Mouse (Mus musculus) thymus, postnatal 10 days (tissue): ENCODE measurements at regions not wholly inside any gene's neighbourhood (a gene's known extent, or its start where the extent isn't known, plus 50 kb on each side); places are given as distances from the start of the nearest gene placed in this dataset.

Source experiments
- DNase-seq, 2 experiments: peaks; one replicate each; pipeline ENCODE4 v3.0.0; 2021; ENCODE audit warnings: low spot score in 2 of 2

DNA sequence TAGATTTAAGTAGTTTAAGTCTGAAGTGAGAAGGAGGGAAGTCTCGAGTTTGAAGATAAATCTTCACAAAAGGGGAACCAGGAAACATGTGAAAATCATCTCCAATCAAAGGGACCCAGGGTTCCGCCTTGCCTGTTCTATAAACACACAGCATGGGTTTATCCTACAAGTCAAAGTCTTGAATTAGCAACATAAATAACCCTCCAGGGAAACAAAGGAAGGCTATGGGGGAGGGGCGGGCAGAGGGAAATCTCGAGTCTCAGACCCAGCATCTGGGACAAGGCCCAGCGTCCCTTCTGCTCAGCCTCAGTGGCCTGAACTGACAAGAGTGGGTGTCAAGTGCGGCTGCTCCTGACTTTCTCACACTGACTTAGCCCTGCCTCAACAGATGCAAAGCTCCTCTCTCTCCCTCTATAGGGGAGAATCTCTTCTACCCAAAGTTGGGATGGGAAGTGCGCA is 240.3 kb upstream of the Lrig3 start:
- no peak for DNase-seq

DNA sequence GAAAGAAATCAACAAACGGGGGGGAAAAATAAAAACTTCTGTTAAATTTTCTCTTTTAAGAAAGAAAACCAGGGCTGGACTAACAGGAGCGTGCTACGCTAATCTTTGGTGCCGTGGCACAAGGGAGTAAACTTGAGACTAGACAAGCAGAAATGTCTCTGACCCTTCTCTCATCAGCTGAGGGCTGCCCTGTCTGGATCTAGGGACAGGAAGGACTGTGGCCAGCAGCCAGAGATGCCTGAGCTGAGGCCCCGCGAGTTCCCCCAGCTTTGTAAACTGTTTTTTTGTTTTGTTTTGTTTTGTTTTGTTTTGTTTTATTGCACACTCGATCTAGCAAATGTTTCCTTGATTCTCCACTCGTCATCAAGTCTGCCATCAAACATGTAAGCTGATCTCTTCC is 239.4 kb upstream of the Lrig3 start:
- no peak for DNase-seq

DNA sequence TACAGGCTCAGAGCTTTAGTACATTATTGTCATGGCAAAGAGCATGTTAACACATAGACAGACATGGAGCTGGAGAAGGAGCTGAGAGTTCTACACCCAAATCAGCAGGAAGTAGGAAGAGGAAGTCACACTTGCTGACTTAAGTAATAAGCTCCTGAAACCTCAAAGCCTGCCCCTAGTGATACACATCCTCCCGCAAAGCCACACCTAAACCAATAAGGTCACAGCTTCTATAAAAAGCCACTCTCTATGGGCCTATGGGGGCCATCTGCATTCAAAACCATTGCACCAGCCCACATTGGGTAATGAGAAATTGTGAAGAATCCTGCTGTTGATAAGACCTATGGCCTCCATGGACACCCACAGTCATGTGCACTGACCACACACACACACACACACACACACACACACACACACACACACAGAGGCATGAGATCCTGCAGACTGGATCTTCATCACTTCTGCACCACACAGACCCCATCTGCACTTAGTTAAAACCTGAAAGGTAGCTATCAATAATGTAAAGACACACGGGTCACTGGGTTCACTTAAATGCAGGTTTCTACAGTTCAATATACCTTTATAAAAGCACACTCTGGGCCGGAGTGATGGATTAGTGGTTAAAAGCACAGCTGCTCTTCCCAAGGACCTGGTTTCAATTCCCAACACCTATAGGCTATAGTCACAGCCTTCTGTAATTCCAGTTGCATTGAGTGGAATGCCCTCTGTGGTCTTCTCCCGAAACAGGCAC is 230.0 kb upstream of the Lrig3 start:
- no peak for DNase-seq

DNA sequence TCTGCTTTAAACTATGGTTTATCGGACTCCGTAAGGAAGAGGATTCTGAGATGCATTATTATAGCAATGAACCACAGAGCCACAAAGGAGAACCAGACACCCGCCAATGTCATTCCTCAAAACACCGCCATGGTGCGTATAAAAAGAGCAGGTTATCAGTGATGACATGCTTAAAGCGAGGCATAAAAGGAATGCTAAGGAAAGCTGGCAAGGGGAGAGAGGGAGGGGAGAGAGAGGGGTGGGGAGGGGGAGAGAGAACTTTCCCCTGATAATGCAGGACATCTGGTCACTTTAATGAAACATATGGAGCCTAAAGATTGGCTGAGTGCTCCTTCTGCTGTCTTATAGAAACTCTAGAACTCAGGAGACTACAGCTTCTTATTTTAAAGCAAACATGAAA is 222.8 kb upstream of the Lrig3 start:
- no peak for DNase-seq

DNA sequence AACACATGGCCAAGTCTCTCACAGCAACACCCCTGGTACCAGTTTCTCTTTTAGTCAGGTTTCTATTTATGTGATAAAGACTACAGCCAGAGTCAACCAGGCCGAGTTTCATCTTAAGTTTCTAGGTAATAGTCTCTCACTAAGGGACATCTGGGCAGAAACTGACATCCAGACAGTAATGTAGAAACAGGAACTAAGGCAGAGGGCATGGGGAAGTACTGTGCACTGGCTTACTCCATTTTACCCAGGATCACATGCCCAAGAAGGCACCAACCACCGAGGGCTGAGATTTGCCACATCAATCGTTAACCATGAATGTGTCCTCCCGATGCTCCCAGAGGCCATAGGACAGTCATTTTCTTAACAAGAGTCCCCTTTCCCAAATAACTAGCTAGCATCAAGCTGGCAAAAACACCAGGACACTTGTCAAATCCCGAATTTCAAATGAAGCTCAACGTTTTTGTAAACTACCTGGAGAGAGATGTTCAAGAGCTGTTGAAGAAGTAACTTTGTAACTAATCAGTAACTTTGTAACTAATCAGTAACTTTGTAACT is 216.9 kb upstream of the Lrig3 start:
- no peak for DNase-seq

DNA sequence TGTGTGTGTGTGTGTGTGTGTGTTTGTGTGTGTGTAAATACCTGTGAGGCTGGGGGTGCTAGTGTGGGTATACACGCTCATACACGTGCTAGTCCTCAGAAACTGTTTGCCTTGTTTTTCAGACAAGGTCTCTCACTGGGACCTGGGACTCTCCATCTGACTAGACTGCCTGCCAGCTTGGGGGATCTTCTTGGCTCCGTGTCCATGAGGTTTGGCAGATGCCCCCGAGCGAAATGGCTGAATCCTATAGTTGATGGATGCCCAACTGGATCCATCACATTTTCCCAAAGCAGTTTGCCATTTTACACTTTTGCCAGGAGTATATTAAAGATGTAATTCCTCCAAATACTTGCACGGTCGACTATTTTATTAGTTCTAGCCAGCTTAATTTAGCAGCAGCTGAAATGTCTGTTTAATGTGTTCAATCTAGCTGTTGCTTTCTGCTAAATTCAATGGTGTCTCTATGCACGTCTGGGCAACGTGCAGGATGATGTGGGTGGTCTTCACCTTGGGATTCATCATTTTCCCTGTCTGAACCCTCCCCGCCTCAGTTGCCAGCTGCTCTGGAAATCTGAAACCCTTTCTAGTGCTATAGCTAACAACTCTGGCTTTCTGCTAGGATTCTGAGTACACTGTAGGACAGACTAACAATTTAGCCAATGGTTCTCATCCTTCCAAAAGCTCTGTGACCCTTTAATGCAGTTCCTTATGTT is 213.3 kb upstream of the Lrig3 start:
- DNase-seq, result no peak

DNA sequence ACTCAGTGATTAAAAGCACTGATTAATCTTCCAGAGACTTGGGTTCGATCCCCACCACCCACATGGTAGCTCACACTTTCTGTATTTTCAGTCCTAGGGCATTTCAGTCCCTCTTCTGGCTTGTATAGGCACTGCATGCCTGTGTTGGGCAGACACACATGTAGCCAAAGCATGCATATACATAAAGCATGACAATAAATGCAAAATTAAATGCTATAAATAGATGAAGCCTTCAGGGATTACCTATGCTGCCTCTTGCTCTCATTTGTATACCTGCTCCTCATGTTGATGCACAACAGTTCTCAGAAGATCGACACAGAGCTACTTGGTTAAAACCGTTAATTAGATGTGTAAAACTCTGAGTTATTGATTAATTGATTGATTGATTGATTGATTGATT is 206.8 kb upstream of the Lrig3 start:
- DNase-seq, result no peak

DNA sequence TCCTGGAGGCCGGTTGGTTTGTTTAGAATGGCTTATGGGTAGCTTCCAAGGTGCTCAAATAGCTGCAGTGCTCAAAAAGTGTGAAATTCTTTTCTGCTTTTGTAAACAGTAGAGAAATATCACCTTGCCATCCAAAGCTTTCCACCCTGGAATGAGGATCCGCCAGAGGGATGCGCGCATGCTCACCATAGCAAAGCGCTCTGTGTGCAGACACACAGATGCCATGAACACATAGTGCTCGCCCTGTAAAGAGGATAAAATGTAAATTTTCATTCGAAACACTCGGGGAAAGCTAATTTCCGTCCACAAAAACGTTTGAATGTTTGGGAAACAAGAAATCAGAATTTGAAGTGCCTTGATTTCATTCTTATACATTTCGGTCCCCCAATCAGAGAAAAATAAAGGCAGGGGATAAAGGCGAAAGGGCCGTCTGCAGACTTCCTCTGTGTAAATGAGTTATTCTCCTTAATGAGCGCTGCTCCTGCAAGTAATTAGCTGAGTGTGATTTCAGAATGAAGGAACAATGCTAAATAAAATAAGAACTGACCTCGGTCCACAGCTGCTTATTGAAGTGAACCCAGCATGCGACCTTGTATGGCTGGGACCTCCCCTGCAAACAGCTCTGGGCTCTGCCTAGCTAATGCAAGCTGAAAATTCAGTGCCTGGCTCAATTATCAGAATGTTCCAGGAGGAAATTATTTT is 203.4 kb upstream of the Lrig3 start:
- no peak for DNase-seq

DNA sequence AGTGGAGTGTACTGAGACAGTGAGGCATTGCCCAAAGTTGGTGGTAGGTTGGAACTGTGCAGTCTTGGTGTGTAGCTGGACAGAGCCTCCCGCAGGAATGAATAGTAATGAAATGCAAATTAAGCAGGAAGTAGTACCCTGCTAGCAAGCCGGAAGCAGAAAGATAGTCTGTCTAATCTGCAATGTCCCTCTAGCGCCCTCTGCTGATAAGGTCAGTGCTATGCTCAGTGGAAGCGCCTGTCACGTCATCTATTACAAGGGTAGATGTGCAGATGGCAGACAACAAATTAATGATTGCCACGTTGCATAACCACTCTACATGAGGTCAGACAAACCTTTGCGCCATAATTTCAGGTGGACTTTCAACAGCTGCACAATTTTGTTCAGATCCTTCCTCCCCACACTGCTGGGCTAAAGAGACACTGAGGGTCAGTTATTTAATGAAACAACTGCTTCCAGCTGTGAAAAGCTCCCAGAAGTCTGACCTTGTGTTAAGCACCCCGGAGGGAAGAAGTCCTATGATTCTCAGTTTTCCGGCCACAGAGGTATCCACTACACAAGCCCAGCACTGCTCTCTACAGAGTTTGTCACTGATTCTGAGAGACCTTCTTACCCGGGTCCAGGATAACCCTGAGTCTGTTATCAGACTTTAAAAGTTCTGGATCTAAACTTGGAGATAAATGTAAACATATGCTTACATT is 201.4 kb upstream of the Lrig3 start:
- no peak for DNase-seq

DNA sequence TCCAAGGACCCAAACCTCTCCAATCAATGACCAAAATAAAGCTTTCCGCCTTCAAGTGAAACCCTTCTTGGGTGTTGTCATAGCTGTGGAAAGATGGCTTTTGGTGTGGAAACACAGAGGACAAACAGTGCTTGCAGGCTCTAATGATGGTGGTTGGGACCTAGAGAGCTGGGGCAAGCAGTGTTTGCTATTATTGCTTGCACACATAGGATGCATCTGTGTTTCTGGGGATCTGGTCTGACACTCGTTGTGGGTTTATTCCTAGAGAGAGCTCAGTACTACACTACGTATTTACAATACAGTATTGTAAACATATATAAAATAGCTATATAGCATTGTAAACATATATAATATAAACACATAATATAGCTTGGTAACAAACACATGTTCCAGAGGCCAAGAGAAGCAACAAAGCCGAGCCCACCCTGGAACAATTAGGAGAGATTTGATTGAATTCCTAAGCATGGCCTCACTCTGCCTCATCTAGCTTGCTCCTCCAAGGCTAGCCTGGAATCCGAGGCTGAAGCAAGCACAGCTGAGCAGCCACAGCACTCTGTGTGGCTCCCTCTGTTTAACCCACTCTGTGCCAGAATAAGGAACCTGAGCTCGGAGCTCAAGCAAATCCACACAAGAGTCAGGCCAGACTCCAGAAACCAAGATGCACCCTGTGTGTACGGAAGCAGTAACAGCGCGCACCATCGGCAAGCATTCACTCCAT is 200.7 kb upstream of the Lrig3 start:
- DNase-seq, result no peak

DNA sequence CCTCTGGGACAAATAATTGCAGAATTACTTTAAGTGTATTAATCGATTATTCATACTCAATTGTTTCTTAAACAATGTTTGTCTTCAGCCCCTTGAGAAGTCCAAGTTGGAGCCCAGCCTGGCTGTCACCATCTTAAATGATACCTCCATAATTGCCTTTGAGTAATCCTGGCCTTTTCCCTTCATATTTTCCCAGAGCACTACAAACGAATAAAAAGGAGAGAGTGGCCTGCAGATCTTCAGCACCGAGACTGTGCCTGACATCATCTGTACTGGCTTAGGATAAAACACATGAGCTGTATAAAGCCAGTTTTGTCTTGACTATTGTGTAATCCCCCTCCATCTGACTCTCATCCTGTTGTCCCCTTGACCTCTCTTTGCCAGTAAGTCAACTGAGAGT is 197.7 kb upstream of the Lrig3 start:
- DNase-seq, result no peak

DNA sequence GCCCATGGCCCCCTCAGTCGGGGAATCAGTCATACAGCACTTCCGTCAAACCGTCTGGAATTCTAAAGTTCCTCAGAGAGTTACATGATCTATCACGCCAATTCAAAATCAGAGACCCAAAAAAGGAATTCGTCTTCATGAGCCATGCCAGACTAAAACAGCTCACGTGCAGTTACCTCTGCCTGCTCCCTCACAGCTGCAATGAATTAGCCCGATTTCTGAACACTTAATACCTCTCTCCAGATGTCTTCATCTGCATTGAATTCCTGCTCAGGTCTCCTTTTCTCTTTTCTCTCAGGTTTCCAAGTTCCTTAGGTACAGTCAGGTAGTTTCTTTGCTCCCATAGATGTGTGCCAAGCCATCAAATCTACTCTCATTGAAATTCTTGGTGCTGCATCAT is 192.4 kb upstream of the Lrig3 start:
- no peak for DNase-seq

DNA sequence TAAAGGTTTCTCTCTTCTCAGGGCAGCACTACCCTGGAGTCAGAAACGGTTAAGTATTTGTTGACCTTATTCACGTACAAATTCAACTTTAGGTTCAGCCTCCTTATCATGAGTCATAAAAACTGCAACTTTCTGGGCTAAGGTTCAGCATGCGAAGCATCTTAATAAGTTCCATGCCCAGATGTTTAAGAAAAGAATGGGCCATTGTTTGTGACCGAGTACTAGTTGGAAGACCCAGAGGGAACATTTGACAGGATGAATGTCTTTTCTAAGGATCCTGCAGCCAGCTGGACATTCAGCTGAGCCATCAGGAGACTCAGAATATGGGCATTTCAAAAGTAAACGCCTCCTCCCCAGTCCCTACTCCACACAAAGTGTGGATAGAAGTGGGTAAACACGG is 183.5 kb upstream of the Lrig3 start:
- no peak for DNase-seq

DNA sequence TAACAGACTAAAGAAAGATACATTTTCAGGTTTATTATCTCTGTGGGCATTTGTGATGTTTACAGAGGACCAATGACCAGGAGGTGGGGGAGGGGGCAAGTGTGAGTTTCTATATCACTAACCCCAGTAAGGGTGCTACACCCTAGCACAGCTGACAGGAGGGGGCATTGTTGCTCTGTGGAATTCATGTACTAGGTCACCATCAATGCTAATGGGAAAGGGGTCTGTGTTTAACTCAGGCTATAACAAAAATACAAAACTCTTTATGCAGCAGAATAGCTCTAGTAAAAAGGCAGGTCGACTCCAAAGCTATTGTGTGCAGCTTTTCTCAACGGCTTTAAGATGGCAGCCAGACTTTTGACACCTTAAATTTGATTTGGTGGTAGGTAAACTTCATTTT is 181.1 kb upstream of the Lrig3 start:
- no peak for DNase-seq

DNA sequence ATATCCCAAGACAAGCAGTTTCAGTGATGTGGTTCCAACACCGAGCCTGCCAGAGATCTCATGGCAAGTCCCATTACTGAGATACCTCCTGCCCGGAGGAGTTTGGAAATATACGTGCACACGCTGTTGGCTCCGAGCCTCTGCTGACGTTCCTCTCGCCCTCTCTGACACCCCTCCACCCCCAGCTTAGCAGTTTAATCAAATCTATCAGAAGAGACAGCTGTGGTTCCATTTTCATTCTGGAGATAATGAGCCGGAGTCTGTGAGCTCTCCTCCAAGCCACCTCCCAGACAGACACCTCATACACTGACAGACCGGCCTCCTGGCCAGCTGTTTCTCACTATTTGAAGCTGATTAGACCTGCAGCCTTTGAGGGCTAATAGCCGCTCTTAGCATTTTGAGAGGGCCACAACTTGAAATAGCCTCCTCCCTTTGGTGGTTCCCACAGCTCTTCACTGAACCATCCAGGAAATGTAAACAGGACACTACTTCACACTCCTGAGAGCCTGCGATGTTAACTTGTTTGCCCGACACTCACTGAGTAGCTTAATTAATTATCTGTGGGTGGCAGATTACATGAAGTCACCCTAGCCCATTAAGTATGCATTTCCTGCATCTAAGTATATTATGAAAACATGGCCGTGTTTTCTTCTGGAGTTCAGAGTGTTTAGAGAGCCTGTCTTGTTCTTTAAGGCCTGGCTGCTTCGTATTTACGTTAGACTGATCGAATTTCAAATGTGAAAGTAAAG is 180.3 kb upstream of the Lrig3 start:
- DNase-seq, result no peak

DNA sequence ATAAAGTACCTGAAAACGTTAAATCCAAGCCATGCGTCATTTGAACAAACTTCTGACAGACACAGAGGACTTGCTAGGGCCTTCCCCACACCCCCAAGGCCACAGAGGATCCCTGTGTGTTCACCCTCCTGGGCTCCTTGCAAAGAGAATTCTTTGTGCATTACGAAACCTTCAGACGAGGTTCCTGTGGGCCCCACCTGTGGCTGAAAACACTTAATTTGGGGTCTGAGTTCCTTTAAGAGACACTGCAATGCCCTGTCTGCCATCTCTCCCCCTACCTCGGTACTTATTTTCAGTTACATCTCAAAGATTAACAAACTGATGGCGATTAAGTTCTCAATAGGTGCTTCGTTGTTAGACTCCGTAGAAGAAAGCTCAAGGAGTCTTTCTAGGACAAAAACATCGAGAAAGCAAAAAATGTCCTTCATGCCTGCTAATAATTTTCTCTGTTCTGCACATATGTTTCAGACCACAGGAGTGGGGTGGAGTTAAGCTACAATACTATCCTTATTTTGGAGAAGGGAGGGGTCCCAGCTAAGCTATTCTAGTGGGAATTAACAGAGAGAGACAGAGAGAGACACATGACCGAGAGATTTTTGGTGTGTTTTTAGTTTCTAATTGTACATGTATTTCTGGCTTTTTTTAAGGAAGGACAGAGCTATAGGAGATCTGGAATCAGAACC is 179.6 kb upstream of the Lrig3 start:
- no peak for DNase-seq

DNA sequence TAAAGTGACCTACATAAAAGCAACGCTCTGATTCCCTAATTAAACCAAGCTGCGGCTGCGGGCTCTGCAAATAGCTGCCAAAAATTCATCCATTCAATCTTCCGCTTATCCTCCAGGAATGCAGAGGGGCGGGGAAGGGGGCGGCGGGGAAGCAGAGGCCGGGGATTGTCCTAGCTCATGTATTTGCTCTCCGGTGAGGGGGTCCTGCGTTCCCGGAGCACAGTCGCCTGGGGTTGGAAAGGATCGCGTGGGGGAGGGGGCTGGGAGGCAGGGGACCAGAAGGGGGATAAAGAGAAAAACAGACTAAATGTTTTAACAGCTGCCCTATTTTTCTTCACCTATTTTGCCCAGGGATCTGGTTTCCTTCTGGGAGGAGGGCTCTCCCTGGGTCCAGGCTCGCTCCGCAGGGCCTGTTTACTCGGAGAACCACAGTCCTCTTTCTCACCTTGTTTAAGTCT is 179.1 kb upstream of the Lrig3 start:
- no peak for DNase-seq

DNA sequence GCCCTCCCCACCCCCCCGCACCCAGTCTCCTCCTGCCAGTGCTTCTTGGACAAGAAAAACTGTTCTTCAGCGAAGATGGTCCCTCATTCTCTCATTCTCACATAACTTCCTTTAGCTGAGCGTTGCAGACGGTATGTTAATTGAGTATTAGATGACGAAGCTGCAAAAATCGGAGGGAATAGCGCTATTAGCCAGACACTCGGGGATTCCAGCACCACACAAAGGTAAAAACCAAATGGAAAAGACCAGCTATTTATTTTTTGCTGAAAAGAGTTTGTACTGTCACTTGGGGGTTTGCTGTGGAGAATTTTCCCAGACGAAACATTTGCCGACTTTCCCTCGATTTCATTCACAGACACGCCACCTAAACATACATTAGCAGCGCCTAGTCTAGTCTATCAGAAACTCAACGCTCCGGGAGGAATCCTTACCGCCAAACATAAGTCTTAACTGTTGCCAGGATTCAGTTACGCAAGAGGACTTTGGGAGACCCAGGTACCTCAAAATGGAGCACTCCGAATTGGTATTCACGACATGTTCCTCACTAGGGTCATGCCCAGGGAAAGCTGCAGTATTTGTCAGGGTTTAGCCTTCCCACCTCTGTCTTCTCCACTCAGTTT is 178.4 kb upstream of the Lrig3 start:
- DNase-seq, result no peak

DNA sequence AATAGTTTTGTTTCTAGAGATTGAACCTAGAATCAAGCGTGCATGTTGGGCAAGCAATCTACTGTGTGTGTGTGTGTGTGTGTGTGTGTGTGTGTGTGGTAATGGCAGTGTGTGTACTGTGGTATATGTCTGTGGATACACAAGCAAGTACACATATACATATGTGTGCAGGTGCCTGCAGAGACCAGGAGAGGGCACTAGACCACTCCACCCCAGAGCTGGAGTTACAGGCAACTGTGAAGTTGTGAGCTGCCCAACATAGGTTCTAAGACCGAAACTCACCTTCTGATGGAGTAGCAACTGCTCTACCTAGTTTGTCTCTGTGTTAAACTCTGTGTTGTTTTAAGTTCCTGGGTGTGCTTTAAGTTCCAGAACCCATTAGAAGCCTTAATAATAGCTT is 177.7 kb upstream of the Lrig3 start:
- no peak for DNase-seq
